Mouse (Mus musculus) kidney, postnatal 36 days (tissue): ENCODE results near the gene Mrps9.

Experiments used
- DNase-seq, 2 experiments: peaks; one replicate each; pipeline ENCODE4 v3.0.0; 2021 to 2022; ENCODE audit warnings: mixed read lengths in 2 of 2

Mrps9 gene

DNA sequence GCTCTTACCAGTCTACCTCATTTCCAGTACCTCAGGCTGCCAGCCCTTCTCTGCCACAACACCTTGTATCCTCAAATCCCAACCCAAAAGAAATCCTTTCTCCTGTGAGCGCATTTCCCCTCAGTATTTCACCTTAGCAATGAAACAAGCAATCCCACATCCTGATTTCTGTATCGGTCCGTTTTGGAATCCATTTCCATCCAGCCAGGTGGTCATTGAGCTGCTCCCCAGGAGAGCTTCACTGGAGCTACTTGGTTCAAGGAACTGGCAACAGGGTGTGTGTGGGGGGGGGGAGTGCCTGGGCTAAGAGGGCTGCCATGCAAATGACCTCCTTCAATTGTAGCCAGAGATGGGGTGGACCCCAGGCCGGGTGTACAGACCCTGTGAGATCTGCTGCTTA lies 56.1 kb downstream of the Mrps9 start:
- no peak for DNase-seq

DNA sequence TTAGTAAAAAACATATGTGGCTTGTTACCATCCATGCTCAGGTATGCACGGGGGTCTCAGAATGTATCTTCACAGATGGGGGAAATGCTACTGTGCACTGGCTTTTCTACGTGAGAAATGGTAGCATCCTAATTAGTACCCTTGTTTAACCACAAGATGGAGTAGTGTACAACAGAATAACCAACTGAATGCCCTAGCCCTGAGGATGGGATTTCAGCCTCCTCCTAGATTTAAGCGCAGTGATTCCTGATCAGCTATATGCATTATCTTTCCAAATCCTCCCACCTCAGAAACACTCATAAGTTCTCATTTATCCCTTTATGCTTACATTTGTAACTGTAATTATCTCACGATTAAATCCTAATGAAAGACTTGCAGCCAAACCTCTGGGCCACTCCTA lies 64.0 kb downstream of the Mrps9 start:
- DNase-seq = no peak

DNA sequence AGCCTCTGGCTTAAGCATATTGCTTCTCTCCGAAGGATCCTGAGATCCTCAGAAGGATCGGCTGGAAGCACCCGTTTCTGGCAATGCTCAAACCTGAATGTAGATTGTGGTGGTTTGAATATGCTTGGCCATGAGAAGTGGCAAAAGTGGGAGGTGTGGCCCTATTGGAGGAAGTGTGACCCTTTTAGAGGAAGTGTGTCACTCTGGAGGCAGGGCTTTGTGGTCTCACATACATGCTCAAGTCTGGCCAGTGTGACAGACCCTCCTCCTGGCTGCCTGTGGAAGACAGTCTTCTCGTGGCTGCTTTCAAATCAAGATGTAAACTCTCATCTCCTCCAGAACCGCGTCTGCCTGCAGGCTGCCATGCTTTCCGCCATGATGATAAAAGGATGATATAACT lies 65.7 kb downstream of the Mrps9 start:
- no peak for DNase-seq

DNA sequence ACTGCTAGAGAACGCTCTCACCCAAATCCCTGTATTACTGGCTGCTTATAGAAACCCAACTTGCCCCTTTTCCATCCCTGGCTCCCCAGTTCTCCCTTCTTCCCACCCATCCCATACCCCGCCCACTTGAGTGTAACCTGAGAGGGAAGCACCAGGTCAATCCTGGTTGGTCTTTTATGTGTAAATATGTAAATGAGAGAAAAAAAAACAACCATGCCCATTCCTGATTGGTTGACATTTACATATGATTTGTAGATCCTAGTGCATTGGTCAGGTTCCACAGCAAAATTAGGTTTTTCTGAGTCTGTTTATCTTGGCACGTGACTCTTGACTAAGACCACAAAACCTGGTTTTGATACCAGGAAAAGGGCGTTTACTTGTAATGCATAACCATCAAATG lies 66.9 kb downstream of the Mrps9 start:
- DNase-seq = no peak

DNA sequence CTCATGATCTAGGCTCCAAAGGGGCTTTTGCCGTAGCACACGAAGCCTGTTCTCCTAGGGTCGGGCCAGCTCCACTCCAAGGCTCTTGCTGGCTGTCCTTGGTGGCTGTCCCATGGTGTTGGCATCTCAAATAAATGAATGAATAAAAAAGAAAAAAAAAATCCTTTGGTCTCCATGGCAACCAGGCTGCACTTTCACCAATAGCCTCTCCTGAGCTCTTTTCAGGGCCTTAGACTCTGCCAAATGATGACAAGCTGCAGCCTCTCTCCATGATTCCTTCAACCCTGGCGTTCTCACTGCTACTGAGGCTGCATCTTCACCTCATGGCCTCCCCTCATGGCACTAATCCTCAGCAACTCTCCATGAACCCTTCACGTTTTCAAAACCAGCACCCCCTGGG lies 72.9 kb downstream of the Mrps9 start:
- no peak for DNase-seq

DNA sequence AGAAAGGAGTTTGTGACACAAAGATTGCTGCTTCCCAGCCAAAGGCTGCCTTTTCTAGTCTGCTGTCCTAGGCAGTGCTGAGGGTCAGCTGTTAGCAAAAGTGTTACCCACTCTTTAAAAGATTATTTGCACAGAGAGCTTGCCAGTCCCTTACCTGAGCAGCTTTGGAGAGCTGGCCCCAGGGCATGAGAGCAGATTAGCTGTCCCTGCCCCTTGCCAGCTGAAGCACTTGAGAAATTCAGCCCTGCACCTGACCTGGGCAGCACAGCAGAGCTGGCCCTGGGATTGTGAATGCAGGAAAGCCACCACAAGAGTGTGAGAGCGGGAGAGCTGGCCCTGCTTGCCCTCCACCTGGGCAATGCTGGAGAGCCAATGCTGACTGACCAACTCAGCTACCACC lies 82.6 kb downstream of the Mrps9 start:
- DNase-seq = no peak

DNA sequence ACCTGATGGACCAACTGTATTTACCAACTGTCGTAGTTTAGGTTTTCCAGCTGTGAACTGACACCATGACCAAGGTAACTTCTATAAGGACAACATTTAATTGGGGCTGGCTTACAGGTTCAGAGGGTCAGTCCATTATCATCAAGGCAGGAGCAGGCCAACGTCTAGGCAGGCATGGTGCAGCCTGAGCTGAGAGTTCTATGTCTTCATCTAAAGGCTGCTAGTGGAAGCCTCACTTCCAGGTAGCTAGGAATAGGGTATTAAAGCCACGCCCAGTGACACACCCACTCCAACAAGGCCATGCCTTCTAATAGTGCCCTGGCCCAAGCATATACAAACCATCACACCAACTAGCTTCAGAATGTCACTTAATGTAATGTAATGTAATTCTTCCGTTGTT lies 97.5 kb downstream of the Mrps9 start:
- DNase-seq = no peak

DNA sequence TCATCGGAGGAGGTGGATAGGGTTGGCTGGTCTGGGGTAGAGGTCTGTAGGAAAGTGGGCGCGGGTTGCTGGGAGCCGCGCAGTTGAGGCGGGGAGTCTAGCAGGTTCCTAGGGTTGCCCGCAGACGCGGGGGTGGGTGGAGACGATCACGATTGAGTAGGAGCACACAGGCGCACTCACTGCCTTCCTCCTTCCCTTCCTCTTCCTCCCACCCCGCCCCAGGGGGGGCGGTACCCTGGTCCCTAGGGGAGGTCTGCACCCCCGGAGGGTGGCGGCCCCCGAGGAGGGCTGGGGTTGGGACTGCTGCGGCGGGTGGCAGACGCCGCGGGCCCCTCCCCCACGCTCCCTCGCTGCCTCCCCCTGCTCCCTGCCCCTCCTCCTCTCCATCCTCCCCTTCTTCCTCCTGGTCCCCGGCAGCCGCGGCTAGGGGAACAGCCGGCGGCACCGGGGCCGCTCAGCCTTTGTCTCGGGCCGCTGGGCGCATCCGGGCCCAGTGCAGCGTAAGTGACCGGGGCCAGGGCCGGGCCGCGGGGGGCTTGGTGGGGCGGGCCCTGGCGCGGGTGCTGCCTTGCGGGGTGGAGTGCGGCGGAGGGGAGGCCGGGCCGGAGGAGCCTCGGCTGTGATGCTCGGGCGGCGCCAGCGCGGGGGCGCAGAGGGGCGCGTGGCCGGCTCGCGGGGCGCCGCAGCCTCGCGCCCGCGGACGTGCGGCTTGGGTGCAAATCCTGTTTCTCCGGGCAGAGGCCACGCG lies 101.9 kb downstream of the Mrps9 start, which contains the start of gene Gpr45:
Gpr45 (plus strand) TSS at position 139 of the 748 bp plus-strand sequence.
- peak in 1 of 2 experiments; percentile 32 for DNase-seq

DNA sequence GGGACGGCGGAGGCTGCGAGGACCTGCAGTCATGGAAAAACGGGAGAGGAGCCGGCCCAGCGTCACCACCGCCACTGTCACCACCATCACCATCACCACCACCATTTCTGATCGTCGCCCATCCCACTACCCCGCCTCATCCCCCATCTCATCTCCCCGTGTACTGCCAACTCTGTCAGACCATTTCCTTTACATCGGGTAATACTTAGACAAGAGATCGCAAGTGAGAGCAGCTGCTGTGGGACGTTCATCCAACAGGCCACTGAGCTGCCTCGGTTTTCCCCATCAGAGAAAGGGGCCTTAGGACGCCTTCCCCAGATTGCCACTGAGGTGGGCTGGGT lies 102.4 kb downstream of the Mrps9 start:
- DNase-seq = no peak
